Mouse (Mus musculus): ENCODE measurements at regions not wholly inside any gene's neighbourhood (a gene's known extent, or its start where the extent isn't known, plus 50 kb on each side); places are given as distances from the start of the nearest gene placed in this dataset.

DNA sequence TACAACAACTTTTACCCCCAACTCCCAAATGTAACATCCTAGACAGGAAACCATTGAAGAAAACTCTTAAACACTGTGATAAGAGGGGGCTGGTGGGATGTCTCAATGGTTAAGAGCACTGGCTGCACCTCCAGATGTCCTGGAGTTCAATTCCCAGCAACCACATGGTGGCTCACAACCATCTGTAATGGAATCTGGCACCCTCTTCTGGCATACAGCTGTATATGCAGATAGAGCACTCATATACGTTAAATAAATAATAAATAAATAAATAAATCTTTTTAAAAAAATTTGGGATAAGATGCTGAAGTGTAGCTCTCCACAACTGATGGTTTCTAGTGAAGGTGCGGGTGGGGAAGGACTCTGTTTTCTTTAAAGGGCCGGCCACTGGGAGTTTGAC is 69.3 kb downstream of the Kctd15 start:
- no peak overlapping the region for H3K27ac ChIP-seq
- WGBS: 86% methylated on average over 3 of the region's 3 CpGs
- H3K4me3 ChIP-seq (replicated peaks): no peak overlapping the region
- no peak for ATAC-seq (ENCODE audit: insufficient read depth, low FRiP score, low read depth)
- H3K36me3 ChIP-seq: no peaks in the 10 kb centered on the region
- H3K27me3 ChIP-seq (replicated peaks): no peaks in the 10 kb centered on the region
- no peak overlapping the region for H3K9ac ChIP-seq
- H3K4me2 ChIP-seq: no peak overlapping the region
- no peaks in the 10 kb centered on the region for H3K4me1 ChIP-seq
- H3K9me3 ChIP-seq: no peaks in the 10 kb centered on the region

- H3K4me1 ChIP-seq: no peaks in the 10 kb centered on the region
- no peak for ATAC-seq (ENCODE audit: insufficient read depth, low FRiP score, low read depth)
- H3K27me3 ChIP-seq (replicated peaks): no peaks in the 10 kb centered on the region
- H3K4me2 ChIP-seq: no peak overlapping the region
- no peak overlapping the region for H3K9ac ChIP-seq
- no peak overlapping the region for H3K4me3 ChIP-seq (replicated peaks)
- H3K27ac ChIP-seq: no peak overlapping the region
- no peaks in the 10 kb centered on the region for H3K9me3 ChIP-seq
- H3K36me3 ChIP-seq: no peaks in the 10 kb centered on the region
- WGBS: 74% methylated on average over 4 of the region's 4 CpGs
Observed at GRCm38 (mm10) chr7:34585312-34585865, 71.1 kb downstream of the Kctd15 start.

DNA sequence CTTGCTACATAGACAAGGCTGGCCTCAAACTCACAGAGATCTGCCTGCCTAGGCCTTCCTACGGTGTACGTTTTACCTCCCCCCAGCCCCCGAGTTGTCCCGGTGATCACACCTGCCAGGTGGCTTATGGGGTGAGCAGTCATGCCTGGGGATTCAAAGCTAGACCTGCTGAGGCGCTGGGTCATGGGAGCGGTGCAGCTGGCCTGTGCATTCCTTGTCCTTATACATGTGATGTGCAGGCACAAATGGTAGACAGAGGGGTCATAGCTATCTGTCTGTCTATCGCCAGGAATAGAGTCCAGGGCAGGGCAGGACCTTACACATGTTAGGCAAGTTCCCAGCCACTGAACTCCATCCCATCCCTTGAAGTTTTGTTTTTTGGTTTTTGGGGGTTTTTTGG is 71.7 kb downstream of the Kctd15 start:
- Histone ChIP-seq H3K27ac (no peak overlapping the region), H3K4me3 (replicated peaks) (no peak overlapping the region), H3K4me1 (no peaks in the 10 kb centered on the region), H3K36me3 (no peaks in the 10 kb centered on the region), H3K4me2 (no peak overlapping the region), H3K27me3 (replicated peaks) (no peaks in the 10 kb centered on the region), H3K9me3 (no peaks in the 10 kb centered on the region), H3K9ac (no peak overlapping the region)
- WGBS: 90% methylated on average over 7 of the region's 7 CpGs
- ATAC-seq (ENCODE audit: insufficient read depth, low FRiP score, low read depth): no peak

DNA sequence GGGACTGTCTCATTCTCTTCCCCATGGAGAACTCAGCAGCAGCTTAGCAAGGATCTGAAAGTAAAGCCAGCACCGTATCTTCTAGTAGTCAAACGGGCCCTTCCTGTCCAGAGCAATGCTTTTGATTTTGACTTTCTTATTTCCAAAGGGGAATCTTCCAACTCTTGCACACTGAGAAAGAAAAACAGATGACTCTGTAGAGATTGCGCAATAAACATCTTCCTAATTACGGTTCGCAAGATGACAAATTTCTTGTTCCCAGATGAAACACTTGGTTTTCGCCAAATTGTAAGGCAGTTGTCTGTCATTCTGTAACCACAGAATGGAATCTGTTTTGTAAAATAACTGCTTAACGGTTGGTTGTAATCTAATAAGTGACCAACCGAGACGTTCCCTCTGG is 75.7 kb downstream of the Kctd15 start:
- WGBS: 89% methylated on average over 9 of the region's 9 CpGs
- Histone ChIP-seq H3K4me1 (no peaks in the 10 kb centered on the region), H3K36me3 (no peaks in the 10 kb centered on the region), H3K9me3 (no peaks in the 10 kb centered on the region), H3K4me2 (no peak overlapping the region), H3K27me3 (replicated peaks) (no peaks in the 10 kb centered on the region), H3K4me3 (replicated peaks) (no peak overlapping the region), H3K27ac (no peak overlapping the region), H3K9ac (no peak overlapping the region)
- no peak for ATAC-seq (ENCODE audit: insufficient read depth, low FRiP score, low read depth)

- peak; percentile 71 for ATAC-seq (ENCODE audit: insufficient read depth, low FRiP score, low read depth)
- no peak overlapping the region for H3K9ac ChIP-seq
Observed at GRCm38 (mm10) chr7:34571295-34571694, 85.2 kb downstream of the Kctd15 start.

GRCm38 (mm10) chr7:34570114-34571065 is 86.1 kb downstream of the Kctd15 start:
- Histone ChIP-seq H3K4me3 (replicated peaks) (peak overlapping the region; percentile 31), H3K27me3 (replicated peaks) (no peaks in the 10 kb centered on the region), H3K9ac (peak overlapping the region; percentile 10; the same call in 1 of the 2 replicates), H3K4me2 (peak overlapping the region; percentile 64), H3K36me3 (no peaks in the 10 kb centered on the region), H3K9me3 (no peaks in the 10 kb centered on the region), H3K4me1 (peaks cover 18% of the 10 kb centered on the region), H3K27ac (peak overlapping the region; percentile 53)
- WGBS: 2% methylated on average over 43 of the region's 43 CpGs
- peak; percentile 83 for ATAC-seq (ENCODE audit: insufficient read depth, low FRiP score, low read depth)

More at GRCm38 (mm10) chr7:34571295-34571694, 85.2 kb downstream of the Kctd15 start:
- Histone ChIP-seq H3K36me3 (no peaks in the 10 kb centered on the region), H3K27me3 (replicated peaks) (no peaks in the 10 kb centered on the region), H3K27ac (peak overlapping the region; percentile 53), H3K4me2 (peak overlapping the region; percentile 64), H3K9me3 (no peaks in the 10 kb centered on the region), H3K4me1 (peaks cover 18% of the 10 kb centered on the region), H3K4me3 (replicated peaks) (no peak overlapping the region)
- 31% methylated on average over 10 of the region's 10 CpGs for WGBS

DNA sequence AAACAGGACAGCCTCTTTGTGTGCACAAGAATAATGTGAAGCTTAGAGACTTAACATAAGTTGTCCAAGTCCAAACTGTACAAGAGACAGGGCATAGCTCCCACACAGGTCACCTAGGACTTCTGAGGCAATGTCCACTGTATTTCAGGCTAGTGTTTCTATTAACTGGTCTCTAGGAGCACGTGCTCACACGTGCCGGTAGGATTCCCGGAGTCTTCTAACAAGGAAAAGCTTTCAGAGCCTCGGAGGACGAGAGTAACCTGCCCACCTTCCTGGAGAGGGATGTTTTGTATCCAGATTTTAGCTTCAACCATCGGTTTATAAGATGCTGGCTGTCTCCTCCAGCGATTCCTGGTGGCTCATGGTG is 86.8 kb downstream of the Kctd15 start:
- Histone ChIP-seq H3K27me3 (replicated peaks) (no peaks in the 10 kb centered on the region), H3K9ac (no peak overlapping the region), H3K36me3 (no peaks in the 10 kb centered on the region), H3K4me1 (peaks cover 18% of the 10 kb centered on the region), H3K4me3 (replicated peaks) (no peak overlapping the region; the same call in 1 of the 2 replicates), H3K27ac (no peak overlapping the region), H3K9me3 (no peaks in the 10 kb centered on the region), H3K4me2 (peak overlapping the region; percentile 64)
- 18% methylated on average over 8 of the region's 8 CpGs for WGBS
- no peak for ATAC-seq (ENCODE audit: insufficient read depth, low FRiP score, low read depth)

DNA sequence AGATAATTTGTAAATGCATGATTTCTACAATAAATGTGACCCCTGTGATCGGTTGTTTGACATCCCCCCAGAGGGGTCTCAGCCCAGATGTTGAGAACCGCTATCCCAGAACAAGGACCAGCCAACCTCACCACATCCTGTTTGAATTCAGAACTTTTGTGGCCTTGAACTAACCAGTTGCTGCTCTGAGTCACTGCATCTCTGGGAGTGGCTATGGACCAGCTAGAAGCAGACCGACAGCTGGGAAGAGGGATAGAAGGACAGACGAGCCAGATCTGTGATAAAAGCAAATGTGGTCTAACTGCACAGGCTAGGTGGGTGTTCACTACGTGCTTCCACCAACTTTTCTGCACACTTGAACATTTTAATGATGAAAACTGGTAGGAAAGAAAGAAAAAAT is 89.0 kb downstream of the Kctd15 start:
- 54% methylated on average over 5 of the region's 5 CpGs for WGBS
- ATAC-seq (ENCODE audit: insufficient read depth, low FRiP score, low read depth): no peak

DNA sequence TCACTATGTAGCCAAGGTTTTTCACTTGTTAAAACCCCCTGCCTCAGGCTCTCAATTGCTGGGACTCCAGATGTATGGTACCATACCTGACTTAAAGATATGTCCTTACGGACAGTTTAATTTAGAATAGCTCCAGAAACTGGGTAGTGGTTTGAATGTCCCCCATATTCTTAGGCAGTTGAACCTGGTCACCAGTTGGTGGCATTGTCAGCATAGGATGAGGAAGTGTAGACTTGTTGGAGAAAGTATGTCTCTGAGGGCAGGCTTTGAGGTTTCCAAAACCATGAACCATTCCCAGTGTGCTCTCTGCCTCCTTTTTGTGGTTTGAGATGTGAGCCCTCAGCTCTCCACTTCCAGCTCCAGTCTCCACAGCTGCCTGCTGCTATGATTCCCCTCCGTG is 94.4 kb downstream of the Kctd15 start:
- Histone ChIP-seq H3K4me3 (replicated peaks) (no peak overlapping the region), H3K9ac (no peak overlapping the region), H3K4me2 (no peak overlapping the region), H3K27me3 (replicated peaks) (no peaks in the 10 kb centered on the region), H3K36me3 (no peaks in the 10 kb centered on the region), H3K4me1 (no peaks in the 10 kb centered on the region), H3K9me3 (no peaks in the 10 kb centered on the region), H3K27ac (no peak overlapping the region)
- no peak for ATAC-seq (ENCODE audit: insufficient read depth, low FRiP score, low read depth)
- WGBS: 81% methylated on average over 2 of the region's 2 CpGs

More for the DNA sequence above, 89.0 kb downstream of the Kctd15 start:
- Histone ChIP-seq H3K9me3 (no peaks in the 10 kb centered on the region), H3K4me3 (replicated peaks) (no peak overlapping the region), H3K36me3 (no peaks in the 10 kb centered on the region), H3K4me1 (peaks cover 18% of the 10 kb centered on the region), H3K27ac (no peak overlapping the region), H3K9ac (no peak overlapping the region), H3K4me2 (no peak overlapping the region), H3K27me3 (replicated peaks) (no peaks in the 10 kb centered on the region)

GRCm38 (mm10) chr7:34558615-34559343 is 97.8 kb downstream of the Kctd15 start:
- no peak overlapping the region for H3K9ac ChIP-seq
- no peaks in the 10 kb centered on the region for H3K9me3 ChIP-seq
- no peaks in the 10 kb centered on the region for H3K4me1 ChIP-seq
- ATAC-seq (ENCODE audit: insufficient read depth, low FRiP score, low read depth): no peak
- no peak overlapping the region for H3K4me3 ChIP-seq (replicated peaks)
- H3K27ac ChIP-seq: no peak overlapping the region
- no peaks in the 10 kb centered on the region for H3K36me3 ChIP-seq
- H3K4me2 ChIP-seq: no peak overlapping the region
- WGBS: 83% methylated on average over 8 of the region's 8 CpGs
- no peaks in the 10 kb centered on the region for H3K27me3 ChIP-seq (replicated peaks)

DNA sequence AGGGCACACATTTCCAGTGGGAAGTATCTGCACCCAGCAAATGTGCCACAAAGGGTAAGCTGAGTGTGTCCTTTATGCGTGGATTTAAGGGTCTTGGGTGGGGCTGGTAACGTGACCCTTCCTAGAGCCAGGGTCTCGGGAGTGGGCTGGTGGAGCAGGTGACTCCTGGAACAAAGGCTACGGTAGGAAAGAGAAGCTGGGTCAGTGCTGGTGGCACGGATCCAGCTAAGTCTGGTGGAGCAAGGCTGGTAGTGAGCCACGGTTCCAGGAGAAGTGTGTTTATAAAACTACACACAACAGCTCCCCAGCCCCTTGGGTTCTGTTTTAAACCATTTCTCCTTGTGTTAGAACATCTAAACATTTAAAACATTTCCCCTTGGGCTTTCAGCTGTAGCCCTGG is 101.3 kb downstream of the Kctd15 start:
- no peak overlapping the region for H3K27ac ChIP-seq
- no peaks in the 10 kb centered on the region for H3K9me3 ChIP-seq
- no peaks in the 10 kb centered on the region for H3K36me3 ChIP-seq
- 52% methylated on average over 6 of the region's 6 CpGs for WGBS
- no peak overlapping the region for H3K4me3 ChIP-seq (replicated peaks)
- no peaks in the 10 kb centered on the region for H3K4me1 ChIP-seq
- H3K27me3 ChIP-seq (replicated peaks): no peaks in the 10 kb centered on the region
- no peak overlapping the region for H3K9ac ChIP-seq
- no peak overlapping the region for H3K4me2 ChIP-seq
- ATAC-seq (ENCODE audit: insufficient read depth, low FRiP score, low read depth): no peak
